Mouse (Mus musculus) megakaryocyte-erythroid progenitor cell, adult 5-6 weeks (primary cell): Measurements from ENCODE around the gene Osbpl10. TPM values are rescaled to one million over a fixed set of nuclear protein-coding genes. Genes with fewer than 3 reads are reported as not detected.
A peak's percentile ranks its signal among the peaks of the same experiment; 100 is the strongest.
"Not testable (repeated sequence)": the region's sequence is repeated elsewhere in the genome, so short reads cannot be mapped to it uniquely, and the experiment has no call there.

Experiments used
- ATAC-seq: replicated peaks from 2 replicates; pipeline ENCODE4 v1.8.0; 2016; ENCODE audit warnings: mild to moderate bottlenecking, inconsistent platforms; ENCODE audit not compliant: severe bottlenecking, poor library complexity, low FRiP score, low TSS enrichment
- total RNA-seq, 2 experiments: library from RNA; stranded (forward) in 1 of 2; stranded (reverse) in 1 of 2; fragments of 200-1000, 215-1000 nt in 1 of 2; fragments of >200 nt in 1 of 2; fragmentation: Nextera tagmentation in 1 of 2; gene quantifications; 2 replicates each; pipeline ENCODE4 v1.2.3; 2014 to 2017

Gene Osbpl10
- total RNA-seq (2014; fragmentation: Nextera tagmentation) (0.50 TPM in 1 of 2 replicates, not detected in the other), total RNA-seq (2017) (0.53 and 1.8 TPM in 2 replicates)

GRCm38 (mm10) chr9:114978281-114979111, at the start of gene Osbpl10:
Gene Osbpl10 (plus strand): TSS chr9:114978569.
- peak; percentile 68 for ATAC-seq

GRCm38 (mm10) chr9:114930464-114931090, 47.8 kb upstream of the Osbpl10 start:
- no peak for ATAC-seq

GRCm38 (mm10) chr9:114932607-114933006, 45.8 kb upstream of the Osbpl10 start:
- no peak for ATAC-seq

- peak; percentile 56 for ATAC-seq
Observed at GRCm38 (mm10) chr9:114933037-114933722, 45.2 kb upstream of the Osbpl10 start.

- peak; percentile 96 for ATAC-seq
Observed at GRCm38 (mm10) chr9:114933723-114934171, 44.6 kb upstream of the Osbpl10 start, which contains the start of gene Gpd1l. Gene Gpd1l (minus strand): TSS chr9:114933987.

- ATAC-seq, result peak; percentile 26
Observed at GRCm38 (mm10) chr9:114934231-114934630, 44.1 kb upstream of the Osbpl10 start.

GRCm38 (mm10) chr9:114935321-114935720, 43.0 kb upstream of the Osbpl10 start:
- no peak for ATAC-seq

GRCm38 (mm10) chr9:114936687-114937086, 41.7 kb upstream of the Osbpl10 start:
- no peak for ATAC-seq

- ATAC-seq, result no peak
Observed at GRCm38 (mm10) chr9:114944642-114945041, 33.7 kb upstream of the Osbpl10 start.

GRCm38 (mm10) chr9:114945576-114945975, 32.8 kb upstream of the Osbpl10 start:
- ATAC-seq, result no peak

- ATAC-seq, result peak; percentile 73
Observed at GRCm38 (mm10) chr9:114948395-114948794, 30.0 kb upstream of the Osbpl10 start.

GRCm38 (mm10) chr9:114952866-114953265, 25.5 kb upstream of the Osbpl10 start:
- no peak for ATAC-seq

GRCm38 (mm10) chr9:114955340-114955739, 23.0 kb upstream of the Osbpl10 start:
- no peak for ATAC-seq

- peak; percentile 76 for ATAC-seq
Observed at GRCm38 (mm10) chr9:114956945-114957344, 21.4 kb upstream of the Osbpl10 start.

- no peak for ATAC-seq
Observed at GRCm38 (mm10) chr9:114960043-114960789, 18.2 kb upstream of the Osbpl10 start.

- no peak for ATAC-seq
Observed at GRCm38 (mm10) chr9:114960844-114961243, 17.5 kb upstream of the Osbpl10 start.

- ATAC-seq, result no peak
Observed at GRCm38 (mm10) chr9:114964093-114964492, 14.3 kb upstream of the Osbpl10 start.

GRCm38 (mm10) chr9:114966286-114966685, 12.1 kb upstream of the Osbpl10 start:
- not testable (repeated sequence) for ATAC-seq
